10 mouse cellular contexts compared by ENCODE assay signal in genomic region chr4:148008412-148008811, GRCm38 (mm10). TPM values are rescaled to one million over a fixed set of nuclear protein-coding genes. Genes with fewer than 3 reads are reported as not detected.
DNase-seq lines count a peak whose midpoint lies in the region; ATAC-seq lines count a peak whose summit lies in the region.
"Had no signal": no experiment of that assay in that cellular context is flagged by ENCODE, and none has a peak within 500 bp of the region (broad histone marks: within the 10 kb centered on the region; RNA-seq: fewer than 3 reads in every experiment).

No protein-coding gene starts in this region.

- intact Hi-C loops in heart, postnatal 10 days (cut with DNase I), result loop anchor here (1.0 kb wide), 1 partner anchor 48 kb away; no protein-coding TSS in a partner anchor

- ATAC-seq in inflammation-experienced regulatory T-cells, adult 6 months, result no peak

- H3K4me1 ChIP-seq in heart, embryonic 10.5 days, result no peaks in the 10 kb centered on the region
- H3K4me1 ChIP-seq: hindbrain, embryonic 15.5 days had no signal

- 75% methylated on average over 4 of the region's 4 CpGs for WGBS in heart, embryonic 10.5 days

- H3K9me3 ChIP-seq in heart, embryonic 10.5 days, result no peaks in the 10 kb centered on the region
- H3K9me3 ChIP-seq: hindbrain, embryonic 15.5 days had no signal

- DNase-seq in heart, adult 9 months (ENCODE audit: low spot score in 2 of 2), result peak; percentile 32 to 45
- DNase-seq in heart, embryonic 10.5 days (ENCODE audit: low spot score), result no peak
- DNase-seq in CD4-positive helper T cell, adult 2 months (ENCODE audit: low read depth, low spot score), result peak; percentile 19
- peak; percentile 68 for DNase-seq in adrenal gland, postnatal 25 days
- peak; percentile 75 to 80 for DNase-seq in heart, postnatal 10 days
- DNase-seq in left cerebral cortex, adult 18-20 months (ENCODE audit: low spot score in 2 of 2), result peak; percentile 63 to 73
- DNase-seq in naive thymus-derived CD4-positive, alpha-beta T cell, adult 2 months (ENCODE audit: low read depth), result peak; percentile 8

- H3K36me3 ChIP-seq in heart, embryonic 10.5 days, result peaks cover 90% of the 10 kb centered on the region

- no peak overlapping the region for H3K4me3 ChIP-seq in heart, embryonic 10.5 days
- H3K4me3 ChIP-seq: hindbrain, embryonic 15.5 days had no signal

- no peaks in the 10 kb centered on the region for H3K27me3 ChIP-seq in heart, embryonic 10.5 days (ENCODE audit: insufficient read depth, poor library complexity, severe bottlenecking)
- H3K27me3 ChIP-seq: hindbrain, embryonic 15.5 days had no signal

- H3K27ac ChIP-seq in heart, embryonic 10.5 days, result no peak overlapping the region
- H3K27ac ChIP-seq: hindbrain, embryonic 15.5 days had no signal

RNA-seq across cellular contexts. Expression of gene Nppa, which starts 7.9 kb away (rescaled TPM):
- polyA plus RNA-seq in heart, embryonic 10.5 days (2016; fragmentation: Nextera tagmentation; extraction: Ambion mirVana), result 2,404 and 4,482 TPM in 2 replicates
- total RNA-seq in adrenal gland, postnatal 25 days (2021), result not detected in 2 replicates
- 1,000 to 10,000 TPM in 1 of 2 experiments, 100 to 1,000 TPM in 1; 613 to 1,804 TPM for total RNA-seq in heart, postnatal 10 days (2021)
- total RNA-seq in left cerebral cortex, adult 18-20 months (2021), result under 1 TPM in 1 of 2 experiments, not detected in 1; 0.40 TPM
- not detected for polyA plus RNA-seq in inflammation-experienced regulatory T-cells, adult 6 months (2017; shearing (Covaris generic))
- total RNA-seq: adrenal gland, postnatal 4 days had no signal

RNA-seq across cellular contexts. Expression of gene Nppb, which starts 22.8 kb away (rescaled TPM):
- 124 and 308 TPM in 2 replicates for polyA plus RNA-seq in heart, embryonic 10.5 days (2016; fragmentation: Nextera tagmentation; extraction: Ambion mirVana)
- total RNA-seq in adrenal gland, postnatal 25 days (2021), result not detected in 2 replicates
- total RNA-seq in heart, postnatal 10 days (2021), result 100 to 1,000 TPM; 204 to 360 TPM
- not detected for total RNA-seq in left cerebral cortex, adult 18-20 months (2021)
- not detected for polyA plus RNA-seq in inflammation-experienced regulatory T-cells, adult 6 months (2017; shearing (Covaris generic))

RNA-seq across cellular contexts. Expression of gene Clcn6, which starts 30.2 kb away (rescaled TPM):
- polyA plus RNA-seq in heart, embryonic 10.5 days (2016; fragmentation: Nextera tagmentation; extraction: Ambion mirVana), result 8.0 and 8.4 TPM in 2 replicates
- total RNA-seq in adrenal gland, postnatal 25 days (2021), result 11.1 and 12.7 TPM in 2 replicates
- total RNA-seq in heart, postnatal 10 days (2021), result 10 to 100 TPM; 11.0 to 14.6 TPM
- total RNA-seq in left cerebral cortex, adult 18-20 months (2021), result 10 to 100 TPM; 93.9 to 94.5 TPM
- 1 to 10 TPM; 3.8 to 7.0 (median 6.3) TPM for polyA plus RNA-seq in inflammation-experienced regulatory T-cells, adult 6 months (2017; shearing (Covaris generic))

RNA-seq across cellular contexts. Expression of gene Mthfr, which starts 30.5 kb away (rescaled TPM):
- polyA plus RNA-seq in heart, embryonic 10.5 days (2016; fragmentation: Nextera tagmentation; extraction: Ambion mirVana), result 13.5 and 15.6 TPM in 2 replicates
- total RNA-seq in adrenal gland, postnatal 25 days (2021), result 32.1 and 33.6 TPM in 2 replicates
- total RNA-seq in heart, postnatal 10 days (2021), result 10 to 100 TPM; 15.2 to 16.5 TPM
- total RNA-seq in left cerebral cortex, adult 18-20 months (2021), result 10 to 100 TPM; 29.3 to 34.3 TPM
- polyA plus RNA-seq in inflammation-experienced regulatory T-cells, adult 6 months (2017; shearing (Covaris generic)), result 10 to 100 TPM in 1 of 3 experiments, 1 to 10 TPM in 2; 9.2 to 12.0 (median 9.5) TPM

Comparison
In these comparisons a context has a peak if more than half of its experiments do, and no peak if none do; other contexts are left out.
1. RNA of gene Nppa, which starts 7.9 kb away (total RNA-seq): 613 to 1,804 TPM in heart, postnatal 10 days; 0.40 TPM in left cerebral cortex, adult 18-20 months and not detected in adrenal gland, postnatal 25 days; every median in the first group is over 100 times any median in the second.
2. RNA of gene Nppb, which starts 22.8 kb away (total RNA-seq): 204 to 360 TPM in heart, postnatal 10 days; not detected in adrenal gland, postnatal 25 days and not detected in left cerebral cortex, adult 18-20 months; every median in the first group is over 100 times any median in the second.